Mouse (Mus musculus): Measurements from ENCODE around the gene Podxl. TPM values are rescaled to one million over a fixed set of nuclear protein-coding genes. Genes with fewer than 3 reads are reported as not detected.

The Podxl gene
- total and polyA plus RNA-seq, 2 experiments, result 2.4 to 3.0 TPM

DNA sequence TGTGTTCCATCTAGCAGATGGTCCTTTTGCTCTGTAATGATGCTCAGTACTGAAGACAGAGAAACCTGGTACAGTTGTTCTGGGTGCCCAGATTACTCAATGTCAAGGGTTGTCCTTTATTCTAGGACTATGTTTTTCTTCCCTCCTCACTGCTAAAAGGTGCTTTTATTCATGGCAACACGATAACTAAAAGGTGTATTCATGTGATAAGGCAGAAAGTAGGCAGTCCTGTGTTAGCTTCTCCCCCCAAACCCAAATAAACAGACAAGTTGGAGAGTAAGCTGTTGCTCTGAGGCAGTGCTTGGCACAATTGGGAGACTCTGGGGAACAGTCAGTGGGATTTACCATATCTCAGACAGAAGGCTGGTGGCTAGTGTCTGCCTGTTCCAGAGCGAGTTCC lies 22.3 kb upstream of the Podxl start:
- no peak overlapping the region for H3K9ac ChIP-seq (ENCODE audit: low read depth, low read length)
- no peak for TF ChIP-seq POLR2A (IDR thresholded peaks at IDR 0.05; ENCODE audit: extremely low read depth, insufficient read depth, low read length)
- no peak for TF ChIP-seq CTCF (IDR thresholded peaks at IDR 0.05; ENCODE audit: low read depth, low read length)
- H3K4me1 ChIP-seq (ENCODE audit: control insufficient read depth, insufficient read depth, low read length), result no peaks in the 10 kb centered on the region
- H3K79me2 ChIP-seq (ENCODE audit: control insufficient read depth, insufficient read depth, low read length), result no peaks in the 10 kb centered on the region
- no peaks in the 10 kb centered on the region for H3K36me3 ChIP-seq (ENCODE audit: control insufficient read depth, insufficient read depth, low read length)
- no peak overlapping the region for H3K27ac ChIP-seq (replicated peaks; ENCODE audit: insufficient read depth, low read depth, low read length)
- no peaks in the 10 kb centered on the region for H3K27me3 ChIP-seq (ENCODE audit: control insufficient read depth, insufficient read depth, low read length)
- WGBS, result 81% methylated on average over 2 of the region's 2 CpGs
- no peak for DNase-seq (ENCODE audit: extremely low read depth, low read depth, low spot score)
- H3K4me3 ChIP-seq (ENCODE audit: insufficient read depth, low read depth, low read length), result no peak overlapping the region

- no peak for DNase-seq (ENCODE audit: extremely low read depth, low read depth, low spot score)
- Histone ChIP-seq H3K36me3 (ENCODE audit: control insufficient read depth, insufficient read depth, low read length) (no peaks in the 10 kb centered on the region), H3K27ac (replicated peaks; ENCODE audit: insufficient read depth, low read depth, low read length) (no peak overlapping the region), H3K79me2 (ENCODE audit: control insufficient read depth, insufficient read depth, low read length) (no peaks in the 10 kb centered on the region), H3K4me3 (ENCODE audit: insufficient read depth, low read depth, low read length) (no peak overlapping the region), H3K4me1 (ENCODE audit: control insufficient read depth, insufficient read depth, low read length) (no peaks in the 10 kb centered on the region), H3K9ac (ENCODE audit: low read depth, low read length) (no peak overlapping the region), H3K27me3 (ENCODE audit: control insufficient read depth, insufficient read depth, low read length) (no peaks in the 10 kb centered on the region)
- WGBS, result 90% methylated on average over 9 of the region's 9 CpGs
- no peak for TF ChIP-seq POLR2A (IDR thresholded peaks at IDR 0.05; ENCODE audit: extremely low read depth, insufficient read depth, low read length)
- no peak for TF ChIP-seq CTCF (IDR thresholded peaks at IDR 0.05; ENCODE audit: low read depth, low read length)
Measured at GRCm38 (mm10) chr6:31576151-31576550, 12.4 kb upstream of the Podxl start.

GRCm38 (mm10) chr6:31575063-31575462 lies 11.3 kb upstream of the Podxl start:
- WGBS, result 65% methylated on average over 4 of the region's 4 CpGs
- H3K36me3 ChIP-seq (ENCODE audit: control insufficient read depth, insufficient read depth, low read length), result no peaks in the 10 kb centered on the region
- H3K27ac ChIP-seq (replicated peaks; ENCODE audit: insufficient read depth, low read depth, low read length), result no peak overlapping the region
- no peaks in the 10 kb centered on the region for H3K27me3 ChIP-seq (ENCODE audit: control insufficient read depth, insufficient read depth, low read length)
- H3K4me1 ChIP-seq (ENCODE audit: control insufficient read depth, insufficient read depth, low read length), result no peaks in the 10 kb centered on the region
- DNase-seq (ENCODE audit: extremely low read depth, low read depth, low spot score), result no peak
- no peak overlapping the region for H3K4me3 ChIP-seq (ENCODE audit: insufficient read depth, low read depth, low read length)
- no peak for TF ChIP-seq POLR2A (IDR thresholded peaks at IDR 0.05; ENCODE audit: extremely low read depth, insufficient read depth, low read length)
- no peak for TF ChIP-seq CTCF (IDR thresholded peaks at IDR 0.05; ENCODE audit: low read depth, low read length)
- no peaks in the 10 kb centered on the region for H3K79me2 ChIP-seq (ENCODE audit: control insufficient read depth, insufficient read depth, low read length)
- H3K9ac ChIP-seq (ENCODE audit: low read depth, low read length), result no peak overlapping the region

DNA sequence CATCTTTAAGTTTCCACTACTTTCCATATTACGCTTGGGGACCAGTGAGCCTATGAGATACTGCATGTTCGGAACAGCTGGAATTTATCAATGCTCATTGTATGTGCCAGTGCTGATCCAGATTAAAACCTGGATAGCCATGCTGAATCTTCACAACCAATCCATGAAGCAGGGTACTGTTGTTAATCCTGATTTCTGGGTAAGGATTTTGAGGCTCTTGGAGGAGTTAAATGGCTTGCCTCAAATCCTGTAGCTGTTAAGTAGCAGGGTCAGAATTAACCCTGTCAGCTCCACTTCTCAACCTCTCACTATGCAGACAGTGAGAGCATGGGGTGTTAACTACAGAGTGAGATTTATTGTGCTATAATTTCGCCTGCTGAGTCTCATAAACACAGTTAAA lies 7.7 kb upstream of the Podxl start:
- H3K79me2 ChIP-seq (ENCODE audit: control insufficient read depth, insufficient read depth, low read length), result no peaks in the 10 kb centered on the region
- no peak for TF ChIP-seq CTCF (IDR thresholded peaks at IDR 0.05; ENCODE audit: low read depth, low read length)
- no peak for TF ChIP-seq POLR2A (IDR thresholded peaks at IDR 0.05; ENCODE audit: extremely low read depth, insufficient read depth, low read length)
- no peaks in the 10 kb centered on the region for H3K36me3 ChIP-seq (ENCODE audit: control insufficient read depth, insufficient read depth, low read length)
- no peak for DNase-seq (ENCODE audit: extremely low read depth, low read depth, low spot score)
- WGBS, result 81% methylated on average over 3 of the region's 3 CpGs
- H3K9ac ChIP-seq (ENCODE audit: low read depth, low read length), result no peak overlapping the region
- H3K27me3 ChIP-seq (ENCODE audit: control insufficient read depth, insufficient read depth, low read length), result no peaks in the 10 kb centered on the region
- no peak overlapping the region for H3K4me3 ChIP-seq (ENCODE audit: insufficient read depth, low read depth, low read length)
- no peak overlapping the region for H3K27ac ChIP-seq (replicated peaks; ENCODE audit: insufficient read depth, low read depth, low read length)
- no peaks in the 10 kb centered on the region for H3K4me1 ChIP-seq (ENCODE audit: control insufficient read depth, insufficient read depth, low read length)

GRCm38 (mm10) chr6:31568070-31568595 lies 4.4 kb upstream of the Podxl start:
- no peak overlapping the region for H3K4me3 ChIP-seq (ENCODE audit: insufficient read depth, low read depth, low read length)
- no peak for DNase-seq (ENCODE audit: extremely low read depth, low read depth, low spot score)
- no peak overlapping the region for H3K27ac ChIP-seq (replicated peaks; ENCODE audit: insufficient read depth, low read depth, low read length)
- peaks cover 10% of the 10 kb centered on the region; the same call in 1 of the 2 replicates for H3K27me3 ChIP-seq (ENCODE audit: control insufficient read depth, insufficient read depth, low read length)
- TF ChIP-seq POLR2A (IDR thresholded peaks at IDR 0.05; ENCODE audit: extremely low read depth, insufficient read depth, low read length) (no peak), CTCF (IDR thresholded peaks at IDR 0.05; ENCODE audit: low read depth, low read length) (no peak)
- no peak overlapping the region for H3K9ac ChIP-seq (ENCODE audit: low read depth, low read length)
- H3K4me1 ChIP-seq (ENCODE audit: control insufficient read depth, insufficient read depth, low read length), result no peaks in the 10 kb centered on the region
- H3K36me3 ChIP-seq (ENCODE audit: control insufficient read depth, insufficient read depth, low read length), result no peaks in the 10 kb centered on the region
- H3K79me2 ChIP-seq (ENCODE audit: control insufficient read depth, insufficient read depth, low read length), result no peaks in the 10 kb centered on the region
- 46% methylated on average over 7 of the region's 7 CpGs for WGBS

DNA sequence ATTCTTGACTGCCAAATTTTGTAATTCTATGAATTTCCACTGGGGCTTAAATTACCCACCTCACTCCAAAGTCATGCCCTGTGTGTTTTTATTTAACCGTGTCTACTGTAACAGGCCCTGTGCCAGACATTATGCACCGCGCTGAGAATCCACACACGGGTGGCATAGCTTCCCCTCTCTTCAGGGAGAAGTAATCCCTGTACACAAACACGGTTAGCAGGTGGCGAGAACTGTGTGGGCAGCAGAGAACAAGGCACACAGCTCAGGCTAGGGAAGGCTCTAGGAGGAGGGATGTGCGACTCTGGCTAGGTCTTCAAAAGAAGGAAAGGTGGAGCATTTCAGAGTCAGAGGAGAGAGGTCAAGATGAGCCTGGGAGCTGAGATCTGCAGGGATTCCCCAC lies 3.4 kb upstream of the Podxl start:
- DNase-seq (ENCODE audit: extremely low read depth, low read depth, low spot score), result no peak
- H3K4me3 ChIP-seq (ENCODE audit: insufficient read depth, low read depth, low read length), result no peak overlapping the region
- no peaks in the 10 kb centered on the region for H3K36me3 ChIP-seq (ENCODE audit: control insufficient read depth, insufficient read depth, low read length)
- 0 out of 2 replicates have a peak, but pooled peaks cover 4% of the 10 kb centered on the region for H3K4me1 ChIP-seq (ENCODE audit: control insufficient read depth, insufficient read depth, low read length)
- H3K27ac ChIP-seq (replicated peaks; ENCODE audit: insufficient read depth, low read depth, low read length), result no peak overlapping the region
- 48% methylated on average over 7 of the region's 7 CpGs for WGBS
- no peaks in the 10 kb centered on the region for H3K79me2 ChIP-seq (ENCODE audit: control insufficient read depth, insufficient read depth, low read length)
- peaks cover 11% of the 10 kb centered on the region; the same call in 1 of the 2 replicates for H3K27me3 ChIP-seq (ENCODE audit: control insufficient read depth, insufficient read depth, low read length)
- TF ChIP-seq POLR2A (IDR thresholded peaks at IDR 0.05; ENCODE audit: extremely low read depth, insufficient read depth, low read length) (no peak), CTCF (IDR thresholded peaks at IDR 0.05; ENCODE audit: low read depth, low read length) (no peak)
- H3K9ac ChIP-seq (ENCODE audit: low read depth, low read length), result no peak overlapping the region
